Mouse (Mus musculus): ENCODE data around the gene Cpsf2. TPM values are rescaled to one million over a fixed set of nuclear protein-coding genes. Genes with fewer than 3 reads are reported as not detected.

Gene Cpsf2
- polyA plus RNA-seq (2015; fragmentation: Nextera tagmentation; extraction: Ambion mirVana) = 13.9 and 20.7 TPM in 2 replicates

GRCm38 (mm10) chr12:101975601-101976571 is at the start of gene Cpsf2:
Gene Cpsf2 (plus strand): TSS chr12:101975988.

DNA sequence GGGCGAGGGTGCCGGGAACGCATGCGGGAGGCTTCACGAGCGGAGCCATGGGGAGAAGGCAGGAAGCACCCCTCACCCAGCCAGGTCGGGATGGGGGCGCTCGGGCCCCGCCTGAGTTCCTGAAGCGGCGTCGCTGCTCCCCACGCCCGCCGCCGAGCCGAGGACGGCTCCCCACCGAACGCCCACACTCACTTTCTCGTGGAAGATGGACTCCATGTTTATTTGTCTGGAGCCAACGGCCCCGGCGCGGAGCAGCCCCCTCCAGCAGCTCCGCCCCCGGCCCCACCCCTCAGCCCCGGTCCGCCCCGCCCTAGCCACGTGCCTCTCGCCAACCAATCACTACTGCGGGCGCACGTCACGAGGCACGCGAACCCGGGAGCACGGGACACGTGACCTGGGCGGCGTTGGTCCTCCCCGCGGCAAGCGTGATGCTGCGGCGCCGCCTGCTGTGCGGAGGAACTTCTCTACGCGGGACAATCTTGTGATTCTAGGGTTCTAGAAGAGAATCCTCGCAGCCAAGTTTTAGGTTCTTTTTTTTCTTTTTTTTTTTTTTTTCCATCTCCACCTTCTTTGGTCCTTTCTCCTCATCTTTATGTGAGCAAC is 17.7 kb upstream of the Cpsf2 start, which contains the start of gene Atxn3:
Gene Atxn3 (minus strand): TSS at position 305 of the 603 bp plus-strand sequence.

Other genes starting within 250 kb of the Cpsf2 start
- gene Fbln5, start 156.9 kb upstream of the Cpsf2 start, polyA plus RNA-seq (2015; fragmentation: Nextera tagmentation; extraction: Ambion mirVana) = 66.9 and 90.5 TPM in 2 replicates
- gene Trip11, start 62.7 kb upstream of the Cpsf2 start, polyA plus RNA-seq (2015; fragmentation: Nextera tagmentation; extraction: Ambion mirVana) = 13.7 and 22.9 TPM in 2 replicates
- gene Atxn3, start 17.7 kb upstream of the Cpsf2 start, polyA plus RNA-seq (2015; fragmentation: Nextera tagmentation; extraction: Ambion mirVana) = 9.6 and 10.9 TPM in 2 replicates
- gene Slc24a4, start 152.7 kb downstream of the Cpsf2 start, polyA plus RNA-seq (2015; fragmentation: Nextera tagmentation; extraction: Ambion mirVana) = 0.08 and 0.19 TPM in 2 replicates

All from adrenal gland, postnatal 0 days (tissue).